Mouse (Mus musculus): Measurements from ENCODE around the gene Rrp1b. TPM values are rescaled to one million over a fixed set of nuclear protein-coding genes. Genes with fewer than 3 reads are reported as not detected.
A peak's percentile ranks its signal among the peaks of the same experiment; 100 is the strongest.
"Not testable (repeated sequence)": the region's sequence is repeated elsewhere in the genome, so short reads cannot be mapped to it uniquely, and the experiment has no call there.

The Rrp1b gene
- polyA plus RNA-seq, 1 experiment: 14.9 TPM

DNA sequence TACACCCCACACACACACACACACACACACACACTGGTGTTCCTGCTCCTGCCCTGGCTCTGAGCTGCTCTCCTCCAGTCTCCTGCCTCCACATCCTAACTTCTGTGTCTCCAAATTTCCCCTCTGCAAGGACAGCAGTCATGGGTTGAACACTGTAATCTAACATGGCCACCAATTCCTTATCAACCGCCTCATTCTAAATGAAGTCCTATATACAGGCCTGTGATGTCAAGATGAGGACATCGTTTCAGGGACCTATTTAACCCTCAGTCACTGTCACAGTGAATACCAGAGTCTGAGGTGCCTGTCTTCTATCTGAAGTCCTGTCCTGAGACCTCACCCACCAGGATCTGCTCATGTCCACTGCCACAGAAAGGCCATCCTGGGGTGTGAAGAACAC lies 32.9 kb downstream of the Rrp1b start:
- Histone ChIP-seq H3K4me1 (ENCODE audit: control insufficient read depth, insufficient read depth, low read length) (peaks cover 2% of the 10 kb centered on the region; the same call in 1 of the 2 replicates), H3K27ac (ENCODE audit: insufficient read depth, low read length) (no peak overlapping the region), H3K4me3 (ENCODE audit: insufficient read depth, low read length) (no peak overlapping the region)
- no peak for TF ChIP-seq POLR2A (IDR thresholded peaks at IDR 0.05; ENCODE audit: extremely low read depth, insufficient read depth, low read length)
- no peak for TF ChIP-seq CTCF (IDR thresholded peaks at IDR 0.05; ENCODE audit: extremely low read depth, insufficient read depth, low read length)

- H3K4me1 ChIP-seq (ENCODE audit: control insufficient read depth, insufficient read depth, low read length): no peaks in the 10 kb centered on the region
- TF ChIP-seq CTCF (IDR thresholded peaks at IDR 0.05; ENCODE audit: extremely low read depth, insufficient read depth, low read length) (peak; percentile 89), POLR2A (IDR thresholded peaks at IDR 0.05; ENCODE audit: extremely low read depth, insufficient read depth, low read length) (no peak)
- no peak overlapping the region for H3K4me3 ChIP-seq (ENCODE audit: insufficient read depth, low read length)
- H3K27ac ChIP-seq (ENCODE audit: insufficient read depth, low read length): no peak overlapping the region
These were observed 37.5 kb downstream of the Rrp1b start for GRCm38 (mm10) chr17:32073359-32073758.

- Histone ChIP-seq H3K27ac (ENCODE audit: insufficient read depth, low read length) (no peak overlapping the region), H3K4me1 (ENCODE audit: control insufficient read depth, insufficient read depth, low read length) (no peaks in the 10 kb centered on the region), H3K4me3 (ENCODE audit: insufficient read depth, low read length) (no peak overlapping the region)
- no peak for TF ChIP-seq CTCF (IDR thresholded peaks at IDR 0.05; ENCODE audit: extremely low read depth, insufficient read depth, low read length)
These were observed 38.8 kb downstream of the Rrp1b start for GRCm38 (mm10) chr17:32074658-32075057.

DNA sequence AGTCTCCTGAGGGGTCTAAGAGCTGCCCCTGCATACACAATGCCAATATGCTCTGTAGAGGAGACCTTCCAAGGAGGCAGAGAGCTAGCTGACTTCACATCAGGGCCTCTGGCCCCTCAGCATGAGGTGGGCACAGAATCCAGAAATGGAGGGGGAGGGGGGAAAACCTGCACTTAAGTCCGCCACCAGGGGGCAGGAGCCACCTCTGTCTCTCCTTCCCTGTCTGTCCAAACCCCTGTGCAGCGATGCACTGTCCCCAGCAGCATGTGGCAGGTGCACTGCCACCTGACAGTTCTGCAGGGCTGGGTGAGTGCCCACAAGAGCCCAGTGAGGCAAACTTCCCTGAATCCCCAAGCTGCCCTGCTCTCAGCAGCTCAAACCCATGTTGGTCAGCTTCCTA lies 39.3 kb downstream of the Rrp1b start:
- TF ChIP-seq POLR2A (IDR thresholded peaks at IDR 0.05; ENCODE audit: extremely low read depth, insufficient read depth, low read length) (no peak), CTCF (IDR thresholded peaks at IDR 0.05; ENCODE audit: extremely low read depth, insufficient read depth, low read length) (peak; percentile 69)
- Histone ChIP-seq H3K27ac (ENCODE audit: insufficient read depth, low read length) (no peak overlapping the region), H3K4me1 (ENCODE audit: control insufficient read depth, insufficient read depth, low read length) (no peaks in the 10 kb centered on the region), H3K4me3 (ENCODE audit: insufficient read depth, low read length) (no peak overlapping the region)

GRCm38 (mm10) chr17:32083351-32083750 lies 47.5 kb downstream of the Rrp1b start:
- TF ChIP-seq CTCF (IDR thresholded peaks at IDR 0.05; ENCODE audit: extremely low read depth, insufficient read depth, low read length) (no peak), POLR2A (IDR thresholded peaks at IDR 0.05; ENCODE audit: extremely low read depth, insufficient read depth, low read length) (no peak)
- no peaks in the 10 kb centered on the region for H3K4me1 ChIP-seq (ENCODE audit: control insufficient read depth, insufficient read depth, low read length)
- H3K4me3 ChIP-seq (ENCODE audit: insufficient read depth, low read length): no peak overlapping the region
- no peak overlapping the region for H3K27ac ChIP-seq (ENCODE audit: insufficient read depth, low read length)

GRCm38 (mm10) chr17:32087069-32087468 lies 51.2 kb downstream of the Rrp1b start:
- Histone ChIP-seq H3K4me1 (ENCODE audit: control insufficient read depth, insufficient read depth, low read length) (no peaks in the 10 kb centered on the region), H3K4me3 (ENCODE audit: insufficient read depth, low read length) (no peak overlapping the region), H3K27ac (ENCODE audit: insufficient read depth, low read length) (no peak overlapping the region)
- TF ChIP-seq CTCF (IDR thresholded peaks at IDR 0.05; ENCODE audit: extremely low read depth, insufficient read depth, low read length) (no peak), POLR2A (IDR thresholded peaks at IDR 0.05; ENCODE audit: extremely low read depth, insufficient read depth, low read length) (no peak)

DNA sequence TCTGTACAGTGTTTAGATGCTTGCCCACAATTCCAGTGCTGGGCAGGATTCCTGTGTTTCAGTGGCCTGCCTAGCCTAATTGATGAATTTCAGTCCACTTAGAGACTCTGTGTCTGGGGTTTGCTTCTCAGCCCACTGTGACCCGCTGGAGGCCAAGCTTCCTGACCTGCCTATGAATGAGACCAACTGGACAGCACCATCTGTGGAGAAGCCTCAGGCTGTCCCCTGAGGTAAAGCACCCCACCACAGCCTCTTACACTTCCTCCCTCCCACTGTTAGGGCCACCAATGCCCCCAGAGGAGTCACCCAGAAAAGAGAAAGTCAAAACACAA lies 55.1 kb downstream of the Rrp1b start:
- TF ChIP-seq POLR2A (IDR thresholded peaks at IDR 0.05; ENCODE audit: extremely low read depth, insufficient read depth, low read length): no peak
- TF ChIP-seq CTCF (IDR thresholded peaks at IDR 0.05; ENCODE audit: extremely low read depth, insufficient read depth, low read length): no peak
- Histone ChIP-seq H3K27ac (ENCODE audit: insufficient read depth, low read length) (no peak overlapping the region), H3K4me3 (ENCODE audit: insufficient read depth, low read length) (peak overlapping the region; percentile 11; the same call in 1 of the 2 replicates), H3K4me1 (ENCODE audit: control insufficient read depth, insufficient read depth, low read length) (no peaks in the 10 kb centered on the region)

GRCm38 (mm10) chr17:32091364-32092240 lies 55.7 kb downstream of the Rrp1b start:
- not testable (repeated sequence) for H3K27ac ChIP-seq (ENCODE audit: insufficient read depth, low read length); H3K4me1 ChIP-seq (ENCODE audit: control insufficient read depth, insufficient read depth, low read length)
- TF ChIP-seq POLR2A (IDR thresholded peaks at IDR 0.05; ENCODE audit: extremely low read depth, insufficient read depth, low read length): 0 out of 2 replicates have a peak, but pooled peaks have one; percentile 21
- peak overlapping the region; percentile 11; the same call in 1 of the 2 replicates for H3K4me3 ChIP-seq (ENCODE audit: insufficient read depth, low read length)

GRCm38 (mm10) chr17:32092241-32092619 lies 56.3 kb downstream of the Rrp1b start:
- H3K4me3 ChIP-seq (ENCODE audit: insufficient read depth, low read length): no peak overlapping the region
- no peak for TF ChIP-seq CTCF (IDR thresholded peaks at IDR 0.05; ENCODE audit: extremely low read depth, insufficient read depth, low read length)
- no peak for TF ChIP-seq POLR2A (IDR thresholded peaks at IDR 0.05; ENCODE audit: extremely low read depth, insufficient read depth, low read length)
- H3K27ac ChIP-seq (ENCODE audit: insufficient read depth, low read length): no peak overlapping the region
- no peaks in the 10 kb centered on the region for H3K4me1 ChIP-seq (ENCODE audit: control insufficient read depth, insufficient read depth, low read length)

DNA sequence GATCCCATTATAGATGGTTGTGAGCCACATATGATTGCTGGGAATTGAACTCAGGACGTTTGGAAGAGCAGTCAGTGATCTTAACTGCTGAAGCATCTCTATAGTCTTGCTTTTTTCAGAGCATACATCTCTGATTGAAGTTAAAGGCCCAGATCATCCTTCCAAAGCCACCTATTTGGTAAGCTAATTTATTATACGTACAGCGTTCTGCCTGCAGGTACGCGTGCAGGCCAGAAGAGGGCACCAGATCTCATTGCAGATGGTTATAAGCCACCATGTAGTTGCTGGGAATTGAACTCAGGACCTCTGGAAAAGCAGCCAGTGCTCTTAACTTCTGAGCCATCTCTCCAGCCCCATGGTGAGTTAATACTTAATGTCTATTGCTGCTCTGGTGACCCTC lies 57.0 kb downstream of the Rrp1b start:
- Histone ChIP-seq H3K4me3 (ENCODE audit: insufficient read depth, low read length) (no peak overlapping the region), H3K27ac (ENCODE audit: insufficient read depth, low read length) (no peak overlapping the region), H3K4me1 (ENCODE audit: control insufficient read depth, insufficient read depth, low read length) (no peaks in the 10 kb centered on the region)
- no peak for TF ChIP-seq POLR2A (IDR thresholded peaks at IDR 0.05; ENCODE audit: extremely low read depth, insufficient read depth, low read length)
- 0 out of 2 replicates have a peak, but pooled peaks have one; percentile 3 for TF ChIP-seq CTCF (IDR thresholded peaks at IDR 0.05; ENCODE audit: extremely low read depth, insufficient read depth, low read length)

Measured in cortical plate, adult 2 months (tissue).